Mouse (Mus musculus) small intestine, adult 2 months (tissue): ENCODE data around the gene Hcn4. TPM values are rescaled to one million over a fixed set of nuclear protein-coding genes. Genes with fewer than 3 reads are reported as not detected.

Experiments
- H3K27ac ChIP-seq: fragments of 200-500 bp; 2 replicates; pipeline ENCODE4 v1.5.1; 2012; ENCODE audit warnings: low read depth, low read length, control low read depth, inconsistent platforms; ENCODE audit not compliant: insufficient read depth
- H3K27me3 ChIP-seq: fragments of 200-500 bp; 2 replicates; pipeline ENCODE4 v1.6.1; 2012; ENCODE audit warnings: mild to moderate bottlenecking, moderate library complexity, low read length, inconsistent platforms; ENCODE audit not compliant: control insufficient read depth, insufficient read depth
- H3K36me3 ChIP-seq: fragments of 200-500 bp; 2 replicates; pipeline ENCODE4 v1.6.1; 2012; ENCODE audit warnings: mild to moderate bottlenecking, low read length, control low read depth, inconsistent platforms; ENCODE audit not compliant: control insufficient read depth, insufficient read depth
- H3K4me1 ChIP-seq: fragments of 200-500 bp; 2 replicates; pipeline ENCODE4 v1.6.1; 2012; ENCODE audit warnings: low read length, inconsistent platforms, mixed read lengths; ENCODE audit not compliant: control insufficient read depth, insufficient read depth, insufficient read length
- H3K4me3 ChIP-seq: fragments of 200-500 bp; 2 replicates; pipeline ENCODE4 v1.5.1; 2012; ENCODE audit warnings: low read depth, mild to moderate bottlenecking, control low read depth, inconsistent platforms, low read length, moderate library complexity
- CTCF ChIP-seq: fragments of 200-500 bp; IDR thresholded peaks from 2 replicates; pipeline ENCODE4 v1.5.1; 2012; ENCODE audit warnings: low read depth, mild to moderate bottlenecking, control low read depth, inconsistent platforms, low read length, moderate library complexity, mixed read lengths; ENCODE audit not compliant: insufficient replicate concordance, insufficient read length; ENCODE audit errors: extremely low read depth
- POLR2A ChIP-seq: fragments of 200-500 bp; IDR thresholded peaks from 2 replicates; pipeline ENCODE4 v1.6.1; 2012; ENCODE audit warnings: low read depth, mild to moderate bottlenecking, control low read depth, inconsistent platforms, low read length, moderate library complexity
- WGBS: fragments of 180-500 bp; shearing (Covaris S2); methylation state at CpG from one replicate; pipeline ENCODE4 v1.1.7; 2018; 5-methylcytosine and 5-hydroxymethylcytosine counted together
- polyA plus RNA-seq: library from polyadenylated mRNA; depleted of rRNA; stranded (reverse); fragments of >200 nt; gene quantifications from 2 replicates; pipeline ENCODE4 v1.2.3, GENCODE M21; 2012; rRNA removed

Hcn4 gene
- polyA plus RNA-seq, 1 experiment = 1.2 TPM

DNA sequence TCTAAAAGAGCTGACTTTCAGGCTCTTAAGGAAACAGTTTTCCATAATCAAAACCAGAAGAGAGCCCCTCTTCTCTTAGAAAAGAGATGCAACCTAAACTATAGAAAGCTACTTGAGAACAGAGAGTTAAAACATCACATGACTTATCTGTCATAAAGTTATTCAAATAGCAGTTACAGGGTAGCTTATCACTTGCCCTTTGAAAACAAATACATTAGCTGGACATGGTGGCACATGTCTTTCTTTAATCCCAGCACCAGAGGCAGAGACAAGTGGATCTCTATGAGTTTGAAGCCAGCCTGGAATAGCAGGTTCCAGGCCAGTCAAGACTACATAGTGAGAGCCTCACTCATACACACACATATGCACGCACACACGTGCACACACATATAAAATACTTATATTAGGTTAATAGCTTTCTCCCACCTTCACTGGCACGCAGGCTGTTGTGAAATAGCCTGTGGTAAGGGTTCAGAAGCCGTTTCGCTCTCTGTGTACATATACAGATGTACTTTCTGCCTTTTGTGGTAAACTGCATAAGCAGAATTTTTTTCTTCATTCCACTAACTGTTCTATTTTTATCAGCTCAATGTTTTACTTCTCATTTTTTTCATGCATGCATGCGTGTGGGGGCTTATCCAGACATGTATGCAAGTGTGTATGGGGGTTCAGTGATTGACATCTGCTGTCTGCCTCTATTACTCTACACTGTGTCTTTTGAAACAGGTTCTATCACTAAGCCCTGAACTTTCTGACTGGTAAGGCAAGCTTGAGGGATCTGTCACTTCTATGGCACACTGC is 68.8 kb downstream of the Hcn4 start:
- 48% methylated on average over 6 of the region's 6 CpGs for WGBS
- TF ChIP-seq POLR2A (no peak), CTCF (no peak)
- Histone ChIP-seq H3K4me1 (no peaks in the 10 kb centered on the region; the same call in 1 of the 2 replicates), H3K27me3 (no peaks in the 10 kb centered on the region), H3K27ac (peak overlapping the region; percentile 49; the same call in 1 of the 2 replicates), H3K4me3 (no peak overlapping the region), H3K36me3 (peaks cover 24% of the 10 kb centered on the region)

DNA sequence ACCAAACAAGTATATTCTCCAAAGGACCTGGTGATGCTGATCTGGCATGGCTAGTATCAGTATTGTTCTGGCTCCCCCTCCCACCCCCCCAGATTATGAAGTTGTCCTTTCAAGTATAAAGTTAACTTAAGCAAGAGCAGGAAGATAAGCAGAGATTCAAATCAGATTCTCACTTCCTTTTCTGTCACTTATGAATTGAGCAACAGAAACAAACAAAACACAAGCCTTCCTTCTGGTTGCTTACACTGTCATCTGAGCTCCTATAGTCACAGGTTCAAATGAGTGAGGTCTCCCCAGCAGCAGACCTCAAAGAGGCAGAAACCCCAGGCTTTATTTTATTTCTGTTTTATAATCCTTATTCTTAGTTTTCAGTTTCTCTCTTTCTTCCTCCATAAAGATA is 76.4 kb downstream of the Hcn4 start:
- no peak overlapping the region for H3K27ac ChIP-seq
- H3K36me3 ChIP-seq = peaks cover 20% of the 10 kb centered on the region
- no peaks in the 10 kb centered on the region for H3K27me3 ChIP-seq
- TF ChIP-seq CTCF (no peak), POLR2A (no peak)
- no peak overlapping the region for H3K4me3 ChIP-seq
- 0 out of 2 replicates have a peak, but pooled peaks cover 2% of the 10 kb centered on the region for H3K4me1 ChIP-seq

DNA sequence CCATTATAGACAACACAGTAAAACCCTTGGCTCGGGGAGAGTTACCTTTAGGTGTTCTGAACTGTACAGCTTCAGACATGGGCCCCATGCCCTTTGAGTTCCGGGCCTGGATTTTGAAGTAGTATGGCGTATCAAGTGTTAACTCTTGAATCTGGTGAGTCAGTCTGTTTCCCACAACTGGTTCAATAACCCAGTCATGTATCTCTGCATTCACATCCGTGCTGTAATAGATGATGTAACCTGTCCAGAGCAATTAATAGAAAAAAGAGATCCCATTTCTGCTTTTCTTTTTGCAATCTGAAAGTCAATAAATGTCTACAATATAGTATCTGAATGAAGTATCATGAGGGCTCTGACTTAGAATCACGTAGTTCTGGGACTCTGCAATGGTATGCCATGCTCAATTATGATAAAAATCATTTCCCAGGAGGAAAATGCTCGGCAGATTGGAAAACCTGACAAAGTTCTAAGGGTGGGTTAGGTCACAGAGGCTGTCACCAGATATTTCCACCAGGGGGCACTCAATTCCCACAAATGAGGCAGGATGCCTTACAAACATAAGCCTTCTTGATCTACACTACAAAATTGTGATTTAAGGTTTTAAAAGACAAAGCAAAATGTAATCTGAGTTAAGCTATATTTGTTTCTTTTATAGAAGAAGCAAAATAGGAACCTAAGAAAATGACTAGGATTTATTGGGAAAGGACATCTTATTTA is 79.8 kb downstream of the Hcn4 start:
- TF ChIP-seq POLR2A (no peak), CTCF (no peak)
- H3K4me1 ChIP-seq = 0 out of 2 replicates have a peak, but pooled peaks cover 2% of the 10 kb centered on the region
- H3K36me3 ChIP-seq = peaks cover 30% of the 10 kb centered on the region
- no peak overlapping the region for H3K27ac ChIP-seq
- no peaks in the 10 kb centered on the region for H3K27me3 ChIP-seq
- 62% methylated on average over 6 of the region's 6 CpGs for WGBS
- H3K4me3 ChIP-seq = no peak overlapping the region

Other genes with a start within 250 kb of the Hcn4 start
- gene Nptn, start 241.2 kb upstream of the Hcn4 start, polyA plus RNA-seq = 166 and 317 TPM in 2 replicates
- gene Rec114, start 79.4 kb upstream of the Hcn4 start, polyA plus RNA-seq = 0.11 TPM in 1 of 2 replicates, not detected in the other
- 8.3 and 17.7 TPM in 2 replicates for gene Neo1, start 213.0 kb downstream of the Hcn4 start, polyA plus RNA-seq